Mouse (Mus musculus): ENCODE measurements at regions not wholly inside any gene's neighbourhood (a gene's known extent, or its start where the extent isn't known, plus 50 kb on each side); places are given as distances from the start of the nearest gene placed in this dataset.

GRCm38 (mm10) chr14:28765201-28765600 lies 252.8 kb upstream of the Lrtm1 start:
- ChIA-PET POLR2A (no interaction called here), CTCF (interaction anchor here in 1 of 4 experiments (0.5 to 0.6 kb wide), 2 partner anchors 215 to 750 kb away, joined by 3 read pairs; no protein-coding TSS in a partner anchor)

GRCm38 (mm10) chr14:28773068-28773467 lies 244.9 kb upstream of the Lrtm1 start:
- POLR2A ChIA-PET = interaction anchor here in 1 of 4 experiments (0.8 kb wide), 1 partner anchor 14 kb away, joined by 3 read pairs; no protein-coding TSS in a partner anchor
- CTCF ChIA-PET = no interaction called here

- POLR2A ChIA-PET = no interaction called here
- CTCF ChIA-PET = no interaction called here
Observed at GRCm38 (mm10) chr14:28775686-28776085, 242.3 kb upstream of the Lrtm1 start.

GRCm38 (mm10) chr14:28777791-28778190 lies 240.2 kb upstream of the Lrtm1 start:
- POLR2A ChIA-PET = no interaction called here
- CTCF ChIA-PET = no interaction called here

GRCm38 (mm10) chr14:28781660-28782059 lies 236.3 kb upstream of the Lrtm1 start:
- ChIA-PET POLR2A (no interaction called here), CTCF (no interaction called here)

GRCm38 (mm10) chr14:28784106-28784633 lies 233.8 kb upstream of the Lrtm1 start:
- CTCF ChIA-PET = no interaction called here

GRCm38 (mm10) chr14:28798290-28798689 lies 219.7 kb upstream of the Lrtm1 start:
- CTCF ChIA-PET = no interaction called here
- POLR2A ChIA-PET = interaction anchor here in 1 of 4 experiments (0.6 kb wide), 1 partner anchor 33 kb away, joined by 4 read pairs; no protein-coding TSS in a partner anchor

More at GRCm38 (mm10) chr14:28784106-28784633, 233.8 kb upstream of the Lrtm1 start:
- POLR2A ChIA-PET = no interaction called here

- POLR2A ChIA-PET = no interaction called here
- CTCF ChIA-PET = no interaction called here
Observed at GRCm38 (mm10) chr14:28801681-28802080, 216.3 kb upstream of the Lrtm1 start.

GRCm38 (mm10) chr14:28802126-28802525 lies 215.9 kb upstream of the Lrtm1 start:
- CTCF ChIA-PET = no interaction called here
- POLR2A ChIA-PET = no interaction called here

- POLR2A ChIA-PET = no interaction called here
- CTCF ChIA-PET = no interaction called here
Observed at GRCm38 (mm10) chr14:28808094-28808493, 209.9 kb upstream of the Lrtm1 start.

GRCm38 (mm10) chr14:28809355-28809754 lies 208.7 kb upstream of the Lrtm1 start:
- ChIA-PET POLR2A (interaction anchor here in 1 of 4 experiments (0.6 kb wide), 1 partner anchor 722 kb away, joined by 3 read pairs; no protein-coding TSS in a partner anchor), CTCF (no interaction called here)

GRCm38 (mm10) chr14:28820970-28821369 lies 197.0 kb upstream of the Lrtm1 start:
- CTCF ChIA-PET = no interaction called here
- POLR2A ChIA-PET = no interaction called here

- ChIA-PET POLR2A (no interaction called here), CTCF (no interaction called here)
Observed at GRCm38 (mm10) chr14:28827186-28827585, 190.8 kb upstream of the Lrtm1 start.

GRCm38 (mm10) chr14:28837117-28837516 lies 180.9 kb upstream of the Lrtm1 start:
- ChIA-PET CTCF (no interaction called here), POLR2A (interaction anchor here in 1 of 4 experiments (0.5 kb wide), 1 partner anchor 781 kb away, joined by 4 read pairs; no protein-coding TSS in a partner anchor)

- ChIA-PET POLR2A (no interaction called here), CTCF (no interaction called here)
Observed at GRCm38 (mm10) chr14:28848831-28849590, 169.0 kb upstream of the Lrtm1 start.

Data from embryonic stem cell, embryonic (primary cell).